Mouse (Mus musculus) adrenal gland, postnatal 4 days (tissue): ENCODE data around the gene Bcat2. TPM values are rescaled to one million over a fixed set of nuclear protein-coding genes. Genes with fewer than 3 reads are reported as not detected.
A peak's percentile ranks its signal among the peaks of the same experiment; 100 is the strongest.
"Not testable (repeated sequence)": the region's sequence is repeated elsewhere in the genome, so short reads cannot be mapped to it uniquely, and the experiment has no call there.

ENCODE experiments used
- DNase-seq, 2 experiments: peaks; one replicate each; pipeline ENCODE4 v3.0.0; 2021 to 2022; ENCODE audit warnings: low spot score in 2 of 2, mixed read lengths in 2 of 2
- long read RNA-seq, 2 experiments: library from polyadenylated mRNA; stranded (forward); transcript quantifications; one replicate each; pipeline ENCODE4 v2.0.0; 2021
- total RNA-seq, 2 experiments: library from RNA; stranded (reverse); gene quantifications; 2 replicates each; pipeline ENCODE4 v1.2.3; 2021

The Bcat2 gene
- total RNA-seq: 10 to 100 TPM; 96.4 to 96.5 TPM
- long read RNA-seq, experiment 1, transcript Bcat2-201 (11 exons, 1,772 nt): major isoform, 50 of 56 reads
- long read RNA-seq, experiment 1, partial matches to known transcripts: 5 of 56 reads
- long read RNA-seq, experiment 1, other reads (novel, unspliced or antisense): 1 of 56 reads
- long read RNA-seq, experiment 2, transcript Bcat2-201 (11 exons, 1,772 nt): major isoform, 92 of 122 reads
- long read RNA-seq, experiment 2, partial matches to known transcripts: 12 of 122 reads
- long read RNA-seq, experiment 2, other reads (novel, unspliced or antisense): 16 of 122 reads

DNA sequence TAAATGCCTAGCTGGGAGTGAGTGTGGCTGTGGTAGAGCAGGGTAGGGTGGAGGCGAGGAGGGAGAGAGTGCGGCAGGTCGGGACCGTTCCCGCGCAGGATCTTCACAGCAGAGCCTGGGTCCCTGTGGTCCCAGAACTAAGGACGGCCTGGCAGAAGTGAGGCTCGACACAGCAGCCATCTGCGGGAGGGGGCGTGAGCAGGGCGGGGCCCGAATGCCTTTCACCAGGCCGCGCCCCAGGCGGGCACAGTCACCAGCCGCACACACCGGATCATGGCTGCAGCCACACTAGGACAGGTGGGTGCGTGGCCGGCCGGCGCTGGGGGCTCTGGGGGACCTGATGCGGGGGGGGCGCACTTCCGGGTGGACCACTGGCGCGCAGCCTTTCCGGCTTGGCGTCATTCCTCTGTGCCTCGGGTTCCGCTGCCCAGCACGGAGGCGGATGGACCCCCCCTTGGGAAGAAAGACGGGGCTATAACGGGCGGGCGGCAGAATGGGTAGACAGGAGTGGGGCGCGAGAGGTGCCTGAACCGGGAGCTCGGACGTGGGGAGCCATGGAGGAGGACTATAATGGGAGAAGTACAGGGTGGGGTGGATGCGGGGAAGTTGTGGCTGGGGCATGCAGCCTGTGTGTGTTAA lies at the start of gene Bcat2:
Gene Bcat2, plus strand, starts transcription at position 51 of the 639 bp plus-strand sequence.
- peak; percentile 43 to 57 for DNase-seq

DNA sequence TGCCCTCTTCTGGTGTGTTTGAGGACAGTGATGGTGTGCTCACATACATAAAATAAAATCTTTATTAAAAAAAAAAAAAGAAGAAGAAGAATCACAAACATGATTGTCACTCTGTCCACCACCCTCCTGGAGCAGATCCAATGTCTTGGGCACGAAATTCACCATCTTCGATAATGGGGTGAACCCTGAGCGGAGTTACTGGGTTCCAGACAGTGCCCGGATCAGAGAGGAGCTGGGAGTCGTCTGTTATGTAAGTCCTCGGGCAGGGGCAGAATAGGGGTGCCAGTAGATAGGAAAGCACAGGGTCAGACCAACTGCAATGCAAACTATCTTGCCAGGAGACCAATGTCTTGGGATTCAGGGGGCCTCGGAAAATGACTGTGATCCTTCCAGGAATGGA lies 49.3 kb upstream of the Bcat2 start:
- DNase-seq: no peak

DNA sequence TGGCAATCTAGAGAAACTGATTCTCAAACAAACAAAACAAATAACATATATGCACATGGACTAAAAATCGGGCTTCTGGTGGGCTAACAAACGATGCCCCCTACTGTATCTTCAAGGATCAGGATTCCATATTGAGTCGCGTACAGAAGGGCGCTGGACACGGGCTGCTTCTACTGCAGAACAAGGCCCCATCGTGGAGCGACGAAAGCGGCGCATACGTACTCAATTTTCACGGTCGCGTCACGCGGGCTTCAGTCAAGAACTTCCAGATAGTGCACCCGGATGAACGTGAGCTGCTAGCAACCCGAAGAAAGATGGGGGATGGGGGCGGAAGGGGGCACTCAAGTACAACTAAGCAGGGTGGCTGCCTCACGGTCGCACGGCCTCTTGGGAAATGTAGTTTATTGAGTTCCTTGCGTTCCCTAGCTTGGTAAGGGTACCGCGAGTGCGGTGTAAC lies 48.2 kb upstream of the Bcat2 start:
- peak; percentile 46 to 72 for DNase-seq

DNA sequence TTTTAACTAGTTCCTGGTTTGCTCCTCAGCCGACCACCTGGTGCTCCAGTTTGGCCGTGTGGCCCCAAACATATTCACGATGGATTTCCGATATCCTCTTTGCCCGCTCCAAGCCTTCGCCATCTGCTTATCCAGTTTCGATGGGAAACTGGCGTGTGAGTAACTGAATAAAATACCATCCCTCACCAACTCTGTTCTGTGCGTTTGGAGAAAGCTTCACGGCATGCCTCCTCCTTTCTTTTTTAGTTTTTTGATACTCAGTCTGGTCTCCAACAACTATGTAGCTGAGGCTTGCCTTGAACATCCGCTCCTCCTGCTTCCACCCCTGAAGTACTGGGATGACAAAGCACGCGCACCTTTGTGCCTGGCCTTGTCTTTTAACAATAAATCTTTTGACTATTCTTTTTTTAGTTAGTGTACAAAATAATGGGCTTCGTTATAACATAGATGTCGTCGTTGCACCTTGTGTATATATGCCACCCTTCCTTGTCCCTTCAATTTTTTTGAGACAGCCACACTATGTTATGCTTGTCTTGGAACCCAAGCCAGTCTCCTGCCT lies 47.7 kb upstream of the Bcat2 start:
- no peak for DNase-seq

DNA sequence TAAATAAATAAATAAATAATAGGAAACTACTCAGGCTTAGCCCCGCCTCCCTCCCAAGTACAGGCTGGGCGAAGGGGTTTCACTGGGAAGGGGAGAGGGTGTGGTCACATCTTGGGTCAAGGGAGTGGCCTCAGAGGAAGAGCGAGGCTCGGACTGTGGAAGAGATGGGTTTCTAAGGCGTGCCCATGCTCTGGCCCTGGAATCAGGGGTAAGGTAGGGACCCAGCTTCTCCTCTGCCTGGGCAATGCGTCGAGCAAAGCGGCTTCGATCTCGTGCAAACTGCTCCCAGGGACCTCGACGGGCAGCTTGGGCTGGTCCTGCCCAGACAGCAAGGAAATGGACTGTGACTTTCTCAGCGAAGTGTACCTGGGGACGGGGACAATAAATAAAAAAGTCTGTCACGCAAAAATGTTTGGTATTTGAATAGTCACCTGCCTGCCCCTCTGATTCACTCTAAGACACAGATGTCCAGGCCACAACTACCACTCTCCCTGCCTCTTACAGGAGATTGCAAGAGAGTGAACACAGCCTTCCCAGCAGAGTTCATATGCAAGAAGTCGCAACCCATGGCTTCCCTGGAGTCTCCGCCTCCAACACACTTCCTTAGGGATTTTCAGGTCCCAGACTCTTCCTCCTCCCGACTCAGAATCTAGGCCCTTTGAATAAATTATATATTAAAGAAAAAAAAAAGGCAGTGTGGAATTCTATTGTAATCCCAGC lies 46.8 kb upstream of the Bcat2 start:
- DNase-seq: no peak

DNA sequence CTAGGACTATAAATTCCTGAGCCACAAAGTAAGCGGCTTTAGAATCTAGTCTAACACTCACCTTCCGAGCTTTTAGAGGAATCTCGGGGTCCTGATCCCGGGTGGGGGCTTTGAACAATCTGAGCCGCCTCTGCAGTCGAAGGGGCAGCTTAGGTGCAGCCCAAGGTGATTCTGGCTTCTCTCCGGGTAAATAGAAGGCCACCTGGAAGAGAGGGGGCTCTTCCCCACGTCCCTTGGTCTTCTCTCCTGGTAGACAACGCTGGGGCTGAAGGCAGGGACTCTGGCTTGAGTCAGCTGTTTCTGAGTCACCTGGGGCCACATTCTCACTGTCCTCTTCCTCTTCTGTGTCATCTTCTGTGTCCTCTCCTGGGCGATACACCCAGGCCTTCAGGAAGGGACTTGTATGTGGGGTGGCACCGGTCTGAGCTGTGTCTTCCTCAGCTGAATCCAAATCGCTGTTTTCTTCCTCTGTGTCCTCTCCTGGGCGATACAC lies 46.2 kb upstream of the Bcat2 start:
- DNase-seq: no peak

DNA sequence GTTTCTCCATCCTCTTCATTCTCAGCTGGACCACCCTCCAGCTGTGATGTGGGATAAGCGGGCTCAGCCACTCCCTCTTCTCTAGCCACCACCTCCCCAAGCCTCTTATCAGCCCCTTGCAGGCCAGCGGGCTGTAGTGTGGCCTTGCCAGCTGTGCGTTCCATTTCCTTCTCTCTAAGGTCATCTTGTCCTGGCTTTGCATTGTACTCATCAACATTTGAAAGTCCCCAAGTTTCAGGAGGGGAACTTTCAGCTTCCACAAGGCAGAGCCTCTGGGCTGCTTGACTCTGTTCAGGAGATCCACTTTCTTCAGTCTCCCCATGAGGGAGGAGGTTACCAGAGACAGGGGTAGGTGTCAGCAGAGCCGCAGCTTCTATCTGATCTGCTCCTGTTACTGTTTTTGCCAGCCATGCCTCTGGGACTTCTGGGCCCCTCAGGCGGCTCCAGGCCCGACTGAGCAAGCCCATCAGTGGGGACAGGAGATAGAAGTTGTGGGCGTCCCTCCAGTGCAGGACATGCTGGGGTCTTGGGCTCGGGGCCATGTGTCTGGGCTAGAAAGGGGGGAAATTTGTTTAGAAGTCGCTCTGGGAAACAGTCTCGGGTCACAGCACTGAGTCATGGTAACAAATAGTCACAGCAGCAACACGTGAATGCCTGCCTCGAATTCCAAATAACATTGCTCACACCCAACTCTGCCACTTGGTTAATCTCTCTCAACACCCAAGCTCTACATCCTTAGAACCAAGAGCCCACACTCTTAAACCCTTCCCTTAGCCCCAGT lies 44.9 kb upstream of the Bcat2 start:
- no peak for DNase-seq

DNA sequence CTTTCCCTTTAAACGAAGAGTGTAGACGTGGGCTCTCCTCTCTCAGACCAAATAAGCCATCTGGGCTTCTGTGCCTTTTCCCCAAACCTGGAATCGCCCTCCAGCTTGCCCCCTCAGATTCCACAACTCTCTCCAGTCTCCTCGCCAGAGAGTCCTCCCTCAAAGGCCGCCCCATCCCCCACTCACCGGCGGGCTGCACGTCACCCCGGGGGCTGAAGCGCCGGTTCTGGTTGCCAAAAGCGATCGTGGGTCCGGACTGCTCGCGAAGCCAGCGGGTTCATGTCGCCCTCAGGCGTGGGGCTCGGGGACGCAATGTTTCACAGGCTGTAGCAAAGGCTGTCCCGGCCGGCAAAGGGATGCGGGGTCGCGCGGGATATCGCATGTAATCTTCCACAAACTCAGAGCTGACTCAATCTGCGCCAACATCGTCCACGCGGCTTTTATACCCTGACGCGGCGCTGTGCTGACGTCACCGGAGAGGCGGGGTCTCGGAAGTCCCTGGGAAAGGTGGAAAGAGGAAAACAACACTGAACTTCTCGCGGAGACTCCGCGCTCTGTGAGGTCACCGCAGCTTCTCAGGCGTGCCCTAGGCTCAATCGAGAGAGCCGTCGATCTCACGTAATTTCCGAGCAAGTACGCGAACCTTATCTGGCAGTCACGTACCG lies 44.0 kb upstream of the Bcat2 start, which contains the start of the genes Ppp1r15a and Plekha4:
Gene Ppp1r15a, minus strand, starts transcription at position 460 of the 665 bp plus-strand sequence.
Gene Plekha4, plus strand, starts transcription at position 522 of the 665 bp plus-strand sequence.
- DNase-seq: peak; percentile 86 to 88

DNA sequence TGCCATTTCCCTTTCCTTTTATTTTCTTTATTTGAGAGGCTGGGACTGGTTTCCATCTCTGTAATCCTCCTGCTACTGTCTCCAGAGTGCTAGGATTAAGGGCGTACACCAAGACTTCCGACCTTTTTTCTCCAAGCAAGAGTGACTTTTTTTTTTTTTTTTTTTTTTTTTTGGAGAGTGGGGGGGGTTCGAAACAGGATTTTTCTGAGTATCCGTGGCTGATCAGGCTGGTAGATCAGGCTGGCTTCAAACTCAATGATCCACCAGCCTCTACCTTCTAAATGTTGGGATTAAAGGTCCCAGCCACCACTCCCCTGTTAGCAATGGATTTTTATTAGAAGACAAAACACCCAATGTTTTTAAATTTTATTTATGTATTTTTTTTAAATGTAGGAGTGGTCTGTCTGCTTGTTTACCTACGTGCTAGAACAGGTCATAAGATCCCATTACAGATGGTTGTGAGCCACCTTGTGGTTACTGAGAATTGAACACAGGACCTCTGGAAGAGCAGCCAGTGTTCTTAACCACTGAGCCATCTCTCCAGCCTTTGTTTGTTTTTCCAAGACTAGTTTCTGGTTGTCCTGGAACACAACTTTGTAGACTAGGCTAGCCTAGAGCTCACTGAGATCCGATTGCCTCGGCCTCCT lies 43.4 kb upstream of the Bcat2 start:
- DNase-seq: no peak

DNA sequence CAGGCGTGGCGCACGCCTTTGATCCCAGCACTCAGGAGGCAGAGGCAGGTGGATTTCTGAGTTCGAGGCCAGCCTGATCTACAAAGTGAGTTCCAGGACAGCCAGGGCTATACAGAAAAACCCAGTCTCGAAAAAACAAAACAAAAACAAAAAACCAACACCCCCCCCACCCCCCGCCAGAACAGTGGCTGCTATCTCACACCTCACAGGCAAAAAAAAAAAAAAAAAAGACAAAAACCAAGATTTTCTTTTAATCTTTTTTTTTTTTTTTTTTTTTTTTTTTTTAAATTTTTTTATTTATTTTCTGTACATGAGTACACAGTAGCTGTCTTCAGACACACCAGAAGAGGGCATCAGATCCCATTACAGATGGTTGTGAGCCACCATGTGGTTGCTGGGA lies 42.8 kb upstream of the Bcat2 start:
- not testable (repeated sequence) for DNase-seq

DNA sequence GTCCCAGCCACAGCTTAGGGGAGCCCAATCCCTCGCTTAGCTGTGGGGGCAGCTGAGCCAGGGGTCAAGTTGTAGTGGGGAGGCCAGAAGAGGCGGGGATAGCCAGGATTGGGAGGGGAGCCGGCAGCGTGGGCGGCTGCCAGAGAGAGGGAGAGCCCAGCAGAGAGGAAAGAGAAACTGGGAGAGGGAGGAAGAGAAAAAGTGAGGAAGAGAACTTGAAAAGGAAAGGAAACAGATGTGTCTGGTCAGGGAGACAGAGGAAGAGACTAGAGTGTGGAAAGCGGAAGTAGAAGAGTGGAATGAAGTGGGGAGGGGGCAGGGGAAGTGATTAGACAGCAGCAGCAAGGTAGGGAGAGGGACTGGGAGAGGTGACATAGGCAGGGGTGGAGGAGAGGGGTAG lies 40.5 kb upstream of the Bcat2 start:
- DNase-seq: no peak

DNA sequence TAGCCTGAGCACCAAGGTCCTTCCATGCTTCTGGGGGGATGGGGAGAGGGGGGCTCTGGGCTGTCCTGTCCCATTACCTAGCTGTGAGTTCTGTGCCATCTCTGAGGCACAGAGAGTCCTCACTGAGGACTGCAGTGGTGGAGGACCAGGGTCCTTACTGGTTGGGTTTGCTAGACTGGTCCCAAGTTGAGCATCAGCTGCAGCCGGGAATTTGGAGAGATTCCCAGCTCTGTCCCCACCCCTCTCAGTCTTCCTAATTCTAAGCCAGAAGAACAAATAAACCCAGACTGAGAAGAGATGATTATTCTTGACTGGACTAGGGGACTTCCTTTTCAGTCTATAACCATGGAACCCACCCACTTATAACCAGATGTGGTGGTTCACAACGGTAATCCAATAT lies 39.3 kb upstream of the Bcat2 start:
- DNase-seq: no peak

DNA sequence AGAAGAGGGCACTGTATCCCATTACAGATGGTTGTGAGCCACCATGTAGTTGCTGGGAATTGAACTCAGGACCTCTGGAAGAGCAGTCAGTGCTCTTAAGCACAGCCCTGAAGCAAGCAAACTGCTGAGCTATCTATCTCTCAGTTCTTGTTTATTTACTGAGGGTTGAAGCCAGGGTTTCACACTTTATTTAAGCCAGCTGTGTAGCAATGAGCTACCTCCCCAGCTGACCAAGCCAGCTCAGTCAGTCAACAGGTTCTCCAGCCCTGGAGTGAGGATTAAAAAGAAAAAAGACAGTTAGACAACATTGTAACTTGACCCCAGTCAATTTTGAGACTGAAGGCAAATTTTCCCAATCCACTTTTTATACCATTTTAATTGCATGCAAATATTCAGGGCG lies 34.3 kb upstream of the Bcat2 start:
- DNase-seq: no peak

DNA sequence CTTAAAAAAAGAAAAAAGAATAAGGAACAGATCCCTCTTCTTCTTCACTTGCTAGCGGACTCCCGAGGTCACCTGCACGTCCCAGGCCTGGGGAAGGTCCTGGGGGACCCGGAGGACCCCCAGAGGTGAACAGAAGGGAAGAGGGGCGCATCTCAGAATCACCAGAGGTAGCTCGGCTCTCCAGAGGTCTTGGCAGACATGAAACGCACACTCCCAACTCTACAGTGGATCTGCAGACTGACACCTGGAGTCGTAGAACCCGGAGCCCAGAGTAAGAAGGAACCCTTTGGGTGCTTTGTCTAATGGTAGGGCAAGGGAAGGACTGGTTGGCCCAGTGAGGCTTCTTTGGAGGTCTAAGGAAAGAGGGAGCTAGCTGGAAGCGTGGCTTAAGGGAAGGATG lies 32.4 kb upstream of the Bcat2 start:
- no peak for DNase-seq

DNA sequence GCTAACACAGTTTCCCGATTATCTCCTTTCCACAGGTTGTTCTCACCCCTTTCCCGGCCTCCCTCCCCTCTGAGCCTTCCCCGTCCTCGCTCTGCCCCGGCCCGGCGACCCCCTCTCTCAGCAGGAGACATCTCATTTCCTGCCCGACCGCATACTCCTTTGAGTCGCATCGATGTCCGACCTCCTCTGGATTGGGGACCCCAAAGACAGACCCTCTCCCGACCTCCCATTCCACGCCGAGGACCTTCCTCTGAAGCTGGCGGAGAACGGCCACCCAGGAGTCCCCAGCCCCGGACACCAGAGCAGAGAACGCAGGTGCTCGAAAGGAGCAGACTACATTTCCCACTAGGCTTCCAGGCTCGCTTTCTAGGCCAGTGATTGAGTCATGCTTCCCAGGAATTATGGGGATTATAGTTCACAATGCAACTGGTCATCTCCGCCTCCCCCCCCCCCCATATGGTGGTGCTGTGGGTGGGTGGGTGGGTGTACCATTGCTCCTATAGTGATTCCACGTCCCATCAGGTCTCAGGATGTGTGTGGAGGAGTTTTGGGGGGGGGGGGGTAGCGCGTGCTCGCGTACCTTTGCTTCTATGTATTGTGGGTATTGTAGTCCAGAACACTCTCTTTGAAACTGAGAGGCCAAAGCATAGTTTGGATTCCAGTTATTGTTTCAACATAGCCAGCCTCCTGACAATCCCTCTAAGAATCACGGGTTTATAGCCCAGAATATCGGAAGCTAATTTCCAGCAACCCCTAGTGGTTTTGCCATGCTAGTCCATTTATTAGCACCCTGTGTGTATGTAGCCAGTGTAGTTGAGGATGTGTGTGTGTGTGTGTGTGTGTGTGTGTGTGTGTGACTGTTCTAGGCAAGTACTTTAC lies 31.6 kb upstream of the Bcat2 start:
- DNase-seq: no peak

DNA sequence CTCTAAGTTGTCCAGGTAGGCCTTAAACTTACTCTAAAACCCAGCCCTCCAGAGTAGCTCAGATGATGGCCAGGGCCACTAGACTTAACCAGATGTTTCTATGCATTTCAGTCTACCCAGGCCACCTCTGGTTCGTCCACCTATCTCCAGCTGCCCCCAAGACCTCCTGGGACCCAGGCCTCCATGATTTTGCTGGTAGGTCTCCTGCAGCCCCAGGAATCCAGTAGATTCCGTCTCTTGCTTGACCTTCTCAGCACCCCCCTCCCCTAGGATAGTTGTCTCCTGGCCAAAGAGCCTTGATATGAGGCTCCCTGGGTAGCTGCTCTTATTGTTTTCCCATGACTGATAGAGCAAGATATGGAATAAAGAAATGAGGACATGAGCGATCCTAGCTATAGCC lies 30.9 kb upstream of the Bcat2 start:
- DNase-seq: no peak

DNA sequence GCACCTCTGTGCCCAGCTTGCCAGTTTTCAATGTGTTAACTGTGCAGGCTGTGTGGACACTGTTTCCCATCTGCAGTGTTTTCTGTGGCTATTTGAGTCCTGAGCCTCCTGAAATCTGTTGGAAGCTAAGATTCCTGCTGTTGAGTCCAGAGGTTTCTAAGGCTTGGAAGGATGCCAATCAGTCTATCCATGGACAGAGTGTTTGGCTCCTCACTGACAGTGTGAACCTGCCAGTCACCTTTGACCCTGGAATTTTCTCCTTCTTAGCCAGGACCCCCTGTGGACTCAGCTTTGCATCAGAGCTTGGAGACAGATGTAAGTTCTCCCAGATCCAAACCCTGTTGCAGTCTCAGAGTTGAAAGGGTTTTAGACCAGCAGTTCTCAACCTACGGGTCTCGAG lies 29.7 kb upstream of the Bcat2 start:
- DNase-seq: no peak

DNA sequence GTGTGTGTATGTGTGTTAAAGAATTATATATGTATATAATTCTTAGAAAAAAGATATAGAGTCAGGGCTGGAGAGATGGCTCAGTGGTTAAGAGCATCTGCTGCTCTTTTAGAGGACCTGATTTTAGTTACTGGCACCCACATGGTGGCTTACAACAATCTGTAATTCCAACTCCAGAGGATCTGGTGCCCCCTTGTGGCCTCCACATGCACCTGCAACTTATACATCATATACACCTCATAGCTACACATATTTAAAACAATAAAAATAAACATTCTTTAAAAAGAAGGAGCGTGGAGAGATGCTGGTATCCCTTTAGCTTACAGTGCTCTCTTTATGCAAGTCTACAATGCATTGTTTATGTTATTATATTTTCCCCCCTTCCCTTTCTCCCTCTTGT lies 25.4 kb upstream of the Bcat2 start:
- no peak for DNase-seq
